Mouse (Mus musculus): ENCODE measurements around the gene Rora.

GRCm38 (mm10) chr9:69293688-69294074 is 640.1 kb downstream of the Rora start:
- no peak for TF ChIP-seq CTCF (IDR thresholded peaks at IDR 0.05; ENCODE audit: low read depth, low read length)
- TF ChIP-seq POLR2A (IDR thresholded peaks at IDR 0.05; ENCODE audit: borderline replicate concordance, low read depth, low read length) = no peak
